Mouse (Mus musculus) cortical plate, adult 2 months (tissue): Measurements from ENCODE around the gene Pla2g10.

Experiments
- CTCF ChIP-seq: fragments of 200-500 bp; IDR thresholded peaks from 2 replicates; pipeline ENCODE4 v1.5.1; 2011; ENCODE audit warnings: mild to moderate bottlenecking, control low read depth, low read length; ENCODE audit not compliant: insufficient read depth; ENCODE audit errors: extremely low read depth
- POLR2A ChIP-seq: fragments of 200-500 bp; IDR thresholded peaks from 2 replicates; pipeline ENCODE4 v1.6.1; 2011; ENCODE audit warnings: mild to moderate bottlenecking, low read length, control low read depth; ENCODE audit not compliant: insufficient read depth; ENCODE audit errors: extremely low read depth

DNA sequence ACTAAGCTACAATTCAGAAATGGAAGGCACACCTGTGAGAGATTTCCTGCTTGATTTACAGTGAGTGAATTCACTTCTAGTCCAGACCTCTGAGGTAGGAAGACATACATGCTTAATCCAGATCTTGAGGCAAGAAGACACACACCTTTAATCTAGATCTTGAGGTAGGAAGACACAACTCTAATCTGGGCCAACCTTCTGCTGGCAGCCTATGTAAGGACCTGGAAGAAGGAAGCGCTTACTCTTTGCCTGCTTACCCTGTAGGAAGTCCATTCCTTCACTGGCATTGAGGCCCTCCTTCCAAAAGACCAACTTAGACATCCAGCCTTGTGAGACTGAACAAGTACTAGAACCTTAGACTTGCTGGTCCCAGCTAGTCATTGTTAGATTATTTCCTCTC, 61.5 kb downstream of the Pla2g10 start:
- TF ChIP-seq CTCF (no peak), POLR2A (no peak)
